Mouse (Mus musculus) urinary bladder, adult 2 months (tissue): ENCODE measurements around the gene 1700020D05Rik. TPM values are rescaled to one million over a fixed set of nuclear protein-coding genes. Genes with fewer than 3 reads are reported as not detected.
A peak's percentile ranks its signal among the peaks of the same experiment; 100 is the strongest.

ENCODE experiments used
- DNase-seq: peaks from one replicate; pipeline ENCODE4 v3.0.0; 2022; ENCODE audit warnings: low spot score
- polyA plus RNA-seq: library from polyadenylated mRNA; depleted of rRNA; stranded (reverse); fragments of >200 nt; gene quantifications from 2 replicates; pipeline ENCODE4 v1.2.3, GENCODE M21; 2012; rRNA removed

Gene 1700020D05Rik
- polyA plus RNA-seq, result 1.5 and 2.2 TPM in 2 replicates

DNA sequence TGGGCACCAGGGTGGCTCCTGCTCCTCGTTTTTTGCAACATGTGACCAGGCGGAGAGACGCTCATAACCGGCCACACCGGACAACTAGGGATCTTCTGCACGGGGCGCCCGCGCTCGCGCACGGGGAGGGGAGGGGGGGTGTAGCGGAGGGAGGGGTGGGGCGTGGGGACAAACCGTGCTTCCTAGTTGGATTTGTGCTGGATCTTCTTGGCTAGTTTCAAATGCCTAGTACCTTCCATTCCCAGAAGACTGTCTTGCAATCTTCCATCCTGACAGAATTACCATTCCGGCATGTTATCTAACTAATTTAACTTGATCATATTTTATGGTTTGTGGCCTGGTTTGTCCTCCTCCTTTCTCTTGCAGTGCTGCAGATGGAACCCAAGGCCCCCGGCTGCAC lies at the start of gene 1700020D05Rik:
Gene 1700020D05Rik, minus strand, starts transcription at position 101 of the 400 bp plus-strand sequence.
- DNase-seq, result no peak

DNA sequence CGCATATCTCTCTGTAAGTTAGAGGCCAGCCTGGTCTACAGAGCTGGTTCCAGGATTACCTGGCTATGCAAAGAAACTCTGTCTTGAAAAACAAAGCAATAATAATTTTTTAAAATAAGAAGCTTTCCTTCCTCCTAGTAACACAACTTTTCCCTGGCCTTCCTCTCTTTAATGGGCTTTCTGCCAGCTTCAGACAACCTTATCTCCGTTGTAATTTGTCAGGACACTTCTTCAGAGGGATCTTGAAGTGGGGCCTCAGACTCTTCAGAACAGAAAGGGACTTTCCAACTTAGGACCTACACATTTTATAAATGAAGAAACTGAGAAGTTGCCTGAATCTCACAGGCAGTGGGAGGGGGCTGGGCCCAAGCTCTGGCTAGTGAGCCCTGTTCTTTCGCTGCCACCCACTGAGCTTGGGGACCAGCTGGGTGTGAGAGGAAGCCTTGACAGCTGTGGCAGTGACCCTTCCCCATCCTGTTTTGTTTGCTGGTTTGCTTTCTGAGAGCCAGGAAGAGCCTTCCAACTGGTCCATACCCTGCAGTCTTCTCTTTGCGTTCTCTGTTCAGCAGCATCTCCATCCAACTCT lies 44.0 kb upstream of the 1700020D05Rik start:
- no peak for DNase-seq

DNA sequence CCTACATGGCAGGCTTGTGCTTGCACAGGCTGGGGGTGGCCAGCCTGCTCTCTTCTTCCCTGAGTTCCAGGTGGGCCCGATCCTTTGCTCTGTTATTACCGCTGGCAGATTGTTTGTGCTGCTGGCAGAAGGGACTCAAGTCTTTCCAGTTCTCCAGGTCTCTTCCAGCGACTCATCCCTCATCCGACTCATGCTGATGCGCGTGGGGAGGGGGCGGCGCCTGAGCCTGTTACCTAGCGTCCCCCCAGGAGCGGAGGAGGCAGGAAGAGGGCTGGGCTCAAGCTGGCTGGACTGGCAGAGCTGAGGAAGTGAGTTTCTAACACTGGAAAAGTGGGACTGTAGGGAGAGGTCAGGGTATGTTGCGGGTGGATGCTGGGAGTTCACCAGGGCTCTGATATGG lies 40.4 kb upstream of the 1700020D05Rik start:
- DNase-seq, result no peak

DNA sequence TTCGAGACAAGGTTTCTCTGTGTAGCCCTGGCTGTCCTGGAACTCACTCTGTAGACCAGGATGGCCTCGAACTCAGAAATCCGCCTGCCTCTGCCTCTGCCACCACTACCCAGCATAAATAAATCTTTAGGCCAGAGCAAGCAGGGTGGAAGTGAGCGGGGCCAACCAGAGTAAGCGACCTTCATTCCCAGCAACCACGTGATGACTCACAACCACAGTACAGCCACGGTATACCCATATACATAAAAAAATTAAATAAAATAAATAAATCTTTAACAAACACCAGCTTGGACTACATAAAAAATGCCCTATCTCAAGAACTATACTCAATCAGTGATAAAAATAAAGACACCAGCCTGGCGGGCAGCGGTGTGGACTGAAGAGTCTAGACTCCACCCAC lies 39.8 kb upstream of the 1700020D05Rik start:
- DNase-seq, result no peak

DNA sequence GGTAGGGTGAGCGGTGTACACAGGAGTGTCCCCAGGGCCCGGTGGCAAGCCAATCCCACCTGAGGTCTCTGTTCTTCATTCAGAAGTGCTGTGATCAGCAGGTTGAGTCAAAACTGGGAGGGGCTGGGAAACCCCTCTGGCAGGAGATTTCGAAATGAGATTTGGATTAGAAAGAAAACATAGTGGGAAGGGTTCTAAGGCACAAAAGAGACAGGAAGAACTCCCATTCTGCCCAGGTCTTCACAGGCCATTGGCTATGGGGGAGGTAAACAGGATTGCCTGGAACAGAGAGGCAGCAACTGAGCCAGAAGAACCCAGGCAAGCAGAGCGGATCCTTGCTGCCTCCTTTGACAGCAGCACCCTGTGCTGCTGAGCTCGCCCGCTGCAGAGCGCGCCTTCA lies 35.2 kb upstream of the 1700020D05Rik start:
- no peak for DNase-seq

DNA sequence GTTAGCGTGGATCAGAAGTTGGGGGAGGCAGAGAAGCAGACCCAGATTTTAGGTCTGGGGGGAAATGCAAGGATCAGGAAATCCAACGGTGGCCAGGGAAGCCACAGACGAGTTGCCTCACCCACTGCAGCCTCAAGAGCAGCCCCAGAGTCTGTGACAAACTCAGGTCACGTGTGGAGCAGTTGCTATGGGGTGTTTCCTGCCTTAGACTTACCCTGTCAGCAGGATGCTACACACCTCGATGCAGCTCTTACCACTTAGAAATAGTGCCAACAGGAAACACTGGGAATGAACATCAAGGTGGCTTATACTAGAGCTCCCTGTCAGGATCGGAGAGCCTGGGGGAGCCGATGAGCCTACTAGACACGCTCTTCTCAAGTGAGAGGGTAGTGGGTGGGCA lies 28.9 kb upstream of the 1700020D05Rik start:
- DNase-seq, result no peak

DNA sequence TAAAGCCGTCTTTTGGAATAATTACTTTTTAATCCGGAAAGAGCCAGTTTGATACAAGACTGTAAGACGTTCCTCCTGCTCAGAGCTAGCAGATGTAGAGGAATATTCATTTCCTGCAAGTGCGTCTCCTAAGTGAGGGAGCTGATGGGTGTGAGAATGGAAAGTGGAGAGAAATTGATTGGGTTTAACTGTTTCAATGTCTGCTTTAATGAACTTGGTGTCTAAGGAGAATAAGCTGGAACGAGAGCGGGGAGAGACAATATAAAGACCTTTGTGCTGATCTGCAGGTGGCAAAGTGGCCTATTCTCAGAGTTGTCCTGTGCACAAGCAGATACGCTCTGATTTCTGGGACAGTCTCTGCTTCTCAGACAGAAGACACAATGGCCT lies 26.5 kb upstream of the 1700020D05Rik start:
- DNase-seq, result no peak

DNA sequence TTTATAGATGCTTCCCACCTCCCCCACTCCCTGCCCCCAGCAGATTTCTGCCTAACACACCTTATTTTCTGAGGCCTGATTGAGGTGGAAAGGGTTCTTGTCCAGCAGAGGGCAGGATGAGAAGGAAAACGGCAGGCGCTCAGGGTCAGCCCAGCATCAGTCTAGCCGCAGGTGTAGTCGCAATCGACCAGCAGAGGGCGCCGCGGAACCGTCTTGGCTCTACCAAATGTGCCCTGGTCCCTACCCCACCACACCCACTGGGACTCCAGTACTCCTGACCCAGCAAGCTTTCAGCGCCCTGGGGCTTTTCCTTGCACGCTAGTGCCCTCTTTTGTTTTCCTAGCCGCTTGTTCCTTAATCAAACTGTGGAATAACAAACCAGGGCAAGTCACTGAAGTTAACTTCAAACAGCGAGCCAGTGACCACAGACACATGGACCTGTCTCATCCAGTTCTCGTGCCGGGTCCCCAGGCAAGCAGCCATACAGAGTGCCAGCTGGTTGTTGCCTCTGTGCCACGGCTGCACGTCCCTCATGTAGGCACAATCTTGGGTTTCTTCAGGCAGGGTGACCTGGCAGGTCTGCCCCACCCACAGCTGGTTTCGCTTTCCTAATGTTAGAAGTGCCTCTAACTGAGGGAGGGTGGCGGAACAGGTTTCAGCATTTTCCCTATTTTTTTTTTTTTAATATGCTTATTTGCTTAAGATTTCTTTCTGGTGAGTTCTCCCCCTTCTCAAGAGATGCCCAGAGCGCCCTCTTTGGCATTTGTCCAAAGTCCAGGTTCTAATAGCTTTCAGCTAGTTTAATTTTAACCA lies 25.9 kb upstream of the 1700020D05Rik start:
- DNase-seq, result peak; percentile 98

DNA sequence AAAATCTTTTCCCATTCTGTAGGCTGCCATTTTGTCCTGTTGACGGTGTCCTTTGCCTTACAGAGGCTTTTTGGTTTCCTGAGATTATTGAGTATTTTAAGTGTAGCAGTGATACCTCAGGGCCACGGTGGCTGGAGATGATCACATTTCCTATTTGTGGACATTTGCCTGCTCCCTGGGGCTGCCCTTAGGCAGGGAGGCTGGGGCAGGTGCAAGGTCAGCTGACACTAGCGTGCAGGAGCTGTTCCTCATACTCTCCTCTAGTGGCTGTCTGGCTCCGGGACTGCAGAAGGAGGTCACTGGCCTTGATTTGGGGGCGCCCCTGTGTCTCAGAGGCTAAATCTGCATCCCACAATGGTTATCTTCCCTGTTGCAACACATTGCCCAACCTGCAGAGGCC lies 21.6 kb upstream of the 1700020D05Rik start:
- DNase-seq, result no peak

DNA sequence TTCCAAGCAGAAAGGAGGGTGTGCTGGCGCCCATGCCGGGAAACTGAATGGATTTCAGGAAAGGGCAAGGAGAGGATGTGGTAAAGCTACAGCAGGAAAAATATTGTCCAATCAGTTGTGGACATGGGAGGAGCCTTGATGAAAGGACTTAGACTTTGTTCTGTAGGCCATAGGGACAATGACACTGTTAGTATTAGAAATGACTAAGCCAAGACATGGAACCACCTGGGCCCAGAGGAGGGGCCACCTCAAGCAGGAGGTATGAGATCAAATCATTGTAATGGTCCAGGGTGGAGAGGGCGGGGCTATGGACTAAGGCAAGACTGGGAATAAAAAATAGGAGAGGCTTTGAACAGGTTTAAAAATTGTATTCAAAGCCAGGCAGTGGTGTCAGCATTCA lies 15.1 kb upstream of the 1700020D05Rik start:
- DNase-seq, result no peak

DNA sequence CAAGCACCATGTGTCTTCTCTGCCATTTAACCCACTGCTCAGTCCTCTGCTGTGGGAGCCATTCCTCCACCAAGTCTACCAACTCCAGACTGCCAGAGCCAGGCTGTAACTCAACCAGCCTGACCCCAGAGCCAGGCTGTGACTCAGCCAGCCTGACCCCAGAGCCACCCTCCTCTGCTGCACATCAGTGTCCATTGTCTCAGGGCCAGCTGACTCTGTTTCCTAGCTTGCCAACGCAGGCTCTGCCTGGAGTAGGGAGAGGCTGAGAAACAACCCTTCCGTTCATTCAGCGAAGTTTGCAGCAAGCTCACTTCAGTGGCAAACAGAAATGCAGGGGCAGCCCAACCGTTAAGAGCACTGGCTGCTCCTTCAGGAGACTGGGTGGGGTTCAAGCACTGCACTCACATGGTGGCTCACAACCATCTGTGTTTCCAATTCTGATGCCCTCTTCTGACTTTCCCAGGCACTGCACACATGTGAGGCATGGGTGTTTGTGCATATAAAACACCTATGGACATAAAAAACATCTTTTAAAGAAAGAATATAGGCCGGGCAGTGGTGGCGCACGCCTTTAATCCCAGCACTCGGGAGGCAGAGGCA lies 13.4 kb upstream of the 1700020D05Rik start:
- DNase-seq, result no peak

DNA sequence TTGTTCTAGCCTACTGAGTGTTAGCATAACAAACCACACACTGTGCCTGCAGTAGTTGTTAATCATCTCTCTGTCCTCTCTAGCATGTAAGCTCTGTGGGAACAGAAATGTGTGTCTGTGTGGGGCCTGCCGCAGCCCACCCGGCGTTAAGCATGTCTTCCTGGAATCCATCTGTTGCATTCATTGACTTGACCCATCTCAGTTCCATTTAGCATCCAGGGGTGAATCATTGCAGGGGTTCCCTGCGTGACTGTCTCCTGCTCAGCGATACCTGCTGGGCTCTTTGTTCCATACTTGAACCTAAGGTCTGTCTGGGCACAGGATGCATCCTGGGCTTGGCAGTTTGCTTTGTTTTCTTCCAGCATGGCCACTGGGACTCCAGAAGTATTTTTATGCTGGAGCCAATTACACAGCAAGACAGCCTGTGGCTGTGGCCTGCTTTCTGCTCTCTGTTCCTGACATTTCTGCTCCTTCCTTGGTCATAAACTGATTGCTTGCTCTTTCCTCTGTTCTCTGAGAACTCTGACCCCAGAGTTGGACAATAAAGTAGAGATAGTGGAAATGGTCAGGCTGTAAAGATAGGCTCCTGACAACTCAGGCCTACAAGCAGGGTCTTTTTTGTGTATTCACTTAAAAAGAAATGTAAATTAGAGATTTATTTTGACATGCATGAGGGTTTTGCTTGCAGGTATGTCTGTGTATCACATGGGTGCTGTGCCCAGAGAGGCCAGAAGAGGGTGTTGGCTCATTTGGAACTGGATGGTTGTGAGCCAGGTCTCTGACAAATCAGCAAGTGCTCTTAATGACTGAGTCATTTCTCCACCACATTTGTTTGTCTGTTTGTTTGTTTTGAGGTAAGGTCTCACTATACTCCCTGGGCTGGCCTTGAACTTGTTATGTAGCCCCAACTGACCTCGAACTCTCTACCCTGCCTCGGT lies 12.5 kb upstream of the 1700020D05Rik start:
- DNase-seq, result no peak

DNA sequence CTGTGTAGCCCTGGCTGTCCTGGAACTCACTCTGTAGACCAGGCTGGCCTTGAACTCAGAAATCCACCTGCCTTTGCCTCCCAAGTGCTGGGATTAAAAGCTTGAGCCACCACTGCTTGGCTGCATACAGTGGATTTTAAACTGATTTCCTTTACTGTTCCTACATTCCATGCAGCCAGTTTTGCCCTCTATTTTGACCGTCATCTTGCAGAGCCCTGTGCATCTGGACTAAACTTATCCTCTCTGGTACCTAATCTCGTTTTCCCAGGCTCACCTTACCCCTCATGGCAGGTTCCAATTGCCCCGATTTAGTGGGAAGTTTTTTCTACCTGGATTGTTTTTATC lies 9.4 kb upstream of the 1700020D05Rik start:
- no peak for DNase-seq

DNA sequence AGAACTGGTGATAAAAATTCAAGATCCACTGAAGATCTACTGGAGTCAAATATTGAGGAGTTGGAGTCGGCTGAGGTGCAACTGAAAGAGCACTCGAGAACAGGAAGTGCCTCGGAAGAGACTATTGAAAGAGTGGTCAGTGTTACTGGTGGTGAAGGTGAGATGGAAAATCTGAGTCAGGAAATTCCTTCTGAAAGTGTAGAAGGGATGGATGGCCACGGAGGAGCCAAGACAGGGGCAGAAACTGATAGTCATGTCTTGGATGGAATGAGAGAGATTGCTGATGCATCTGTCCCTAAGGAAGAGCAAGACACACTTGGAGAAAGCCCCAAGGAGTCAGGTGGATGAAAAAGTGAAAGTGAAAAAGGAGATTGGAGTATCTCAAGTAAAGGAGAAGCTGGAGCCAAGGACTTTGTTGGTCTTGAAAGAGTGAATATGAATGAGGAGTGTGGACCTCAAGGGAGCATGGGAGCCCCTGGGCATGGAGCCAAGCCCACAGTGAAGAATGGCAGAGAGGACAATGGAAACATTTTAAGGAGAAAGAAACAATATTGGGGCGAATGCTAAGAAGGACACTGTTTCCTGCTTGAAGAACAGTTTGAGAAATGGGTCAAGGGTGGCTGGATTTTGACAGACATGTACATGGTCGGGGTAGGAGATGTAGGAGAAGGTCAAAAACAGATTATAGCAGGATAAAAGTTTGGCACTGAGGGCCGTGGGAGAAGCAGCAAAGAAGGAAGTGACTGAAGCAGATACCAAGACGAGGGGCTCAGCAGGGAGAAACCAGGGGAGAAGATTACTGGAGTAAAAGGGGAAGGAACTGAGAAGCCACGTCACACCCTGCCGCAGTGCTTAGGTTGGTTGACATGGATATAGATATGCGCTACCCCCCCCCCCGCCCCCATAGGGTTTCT lies 8.8 kb upstream of the 1700020D05Rik start:
- DNase-seq, result no peak

DNA sequence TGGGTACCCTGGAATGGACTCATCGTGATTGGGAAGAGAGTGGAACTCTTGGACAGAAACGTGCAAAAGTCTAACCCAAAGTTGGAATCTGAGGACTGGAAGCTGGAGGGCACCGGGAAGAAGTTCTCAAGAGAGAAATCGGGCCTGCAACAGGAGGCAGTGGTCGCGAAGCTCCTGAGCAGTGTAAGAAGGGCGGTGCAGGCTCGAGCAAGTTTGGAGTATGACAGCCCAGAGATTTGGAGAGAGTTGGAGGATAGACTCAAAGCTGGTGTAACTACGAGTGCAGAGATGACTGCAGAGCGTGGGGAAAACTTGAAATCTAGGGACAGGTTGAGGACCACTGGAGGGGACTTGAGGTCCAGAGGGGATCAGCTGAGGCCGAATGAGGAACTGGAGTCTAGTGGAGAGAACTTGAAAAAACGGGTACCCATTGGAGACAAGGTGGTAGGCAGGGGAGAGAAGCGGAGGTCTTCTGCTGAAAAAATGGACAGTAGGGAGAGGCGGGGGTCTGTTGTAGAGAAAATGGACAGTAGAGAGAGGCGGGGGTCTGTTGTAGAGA lies 7.6 kb upstream of the 1700020D05Rik start:
- DNase-seq, result no peak

DNA sequence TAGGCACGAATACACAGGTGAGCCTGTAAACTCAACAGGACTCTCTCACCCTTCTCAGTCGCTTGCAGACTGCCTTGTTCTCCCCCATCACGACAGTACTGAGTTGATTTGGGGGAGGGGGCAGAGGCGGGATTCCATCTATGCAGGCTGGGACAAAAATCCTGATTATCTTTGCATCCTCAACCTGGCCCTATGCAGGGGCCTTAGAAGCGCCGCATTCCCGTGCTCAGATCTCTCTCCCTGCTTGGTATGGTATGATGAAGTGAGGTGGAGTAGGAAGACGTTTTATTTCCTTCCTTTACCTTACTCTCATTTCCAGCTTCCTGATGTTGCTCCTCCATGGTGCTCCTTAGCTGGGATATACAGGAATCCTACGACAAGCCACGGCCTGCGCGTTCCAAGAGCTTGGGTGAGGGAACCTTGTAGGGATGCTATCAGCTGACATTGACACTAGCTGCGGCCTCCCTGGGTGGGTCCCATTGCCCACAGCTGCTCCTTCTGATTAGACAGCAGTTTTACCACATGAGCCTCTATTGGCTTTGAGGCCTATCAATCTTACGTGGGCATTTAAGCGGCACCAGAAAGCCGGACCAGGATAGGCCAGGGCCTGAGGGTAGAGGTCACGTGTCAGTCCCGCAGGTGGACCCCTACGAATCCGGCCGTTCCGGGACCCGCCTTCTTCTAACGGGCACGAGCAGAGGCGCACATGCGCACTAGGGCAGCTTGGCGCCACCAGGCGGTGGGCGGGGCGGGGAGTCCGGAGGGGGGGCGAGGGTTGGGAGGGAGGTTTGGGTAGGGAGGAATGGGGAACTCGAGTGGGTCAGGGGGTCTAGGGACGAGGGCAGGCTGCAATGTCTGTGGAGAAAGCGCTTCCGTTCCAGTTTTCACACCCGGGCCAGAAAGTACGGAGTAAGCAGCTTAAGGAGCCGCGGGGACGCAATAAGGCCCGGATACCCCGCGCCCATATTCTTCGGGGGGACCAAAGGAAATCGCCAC lies 6.7 kb upstream of the 1700020D05Rik start, which contains the start of gene Snx32:
Gene Snx32, minus strand, starts transcription at position 508 of the 996 bp plus-strand sequence.
- DNase-seq, result peak; percentile 89

DNA sequence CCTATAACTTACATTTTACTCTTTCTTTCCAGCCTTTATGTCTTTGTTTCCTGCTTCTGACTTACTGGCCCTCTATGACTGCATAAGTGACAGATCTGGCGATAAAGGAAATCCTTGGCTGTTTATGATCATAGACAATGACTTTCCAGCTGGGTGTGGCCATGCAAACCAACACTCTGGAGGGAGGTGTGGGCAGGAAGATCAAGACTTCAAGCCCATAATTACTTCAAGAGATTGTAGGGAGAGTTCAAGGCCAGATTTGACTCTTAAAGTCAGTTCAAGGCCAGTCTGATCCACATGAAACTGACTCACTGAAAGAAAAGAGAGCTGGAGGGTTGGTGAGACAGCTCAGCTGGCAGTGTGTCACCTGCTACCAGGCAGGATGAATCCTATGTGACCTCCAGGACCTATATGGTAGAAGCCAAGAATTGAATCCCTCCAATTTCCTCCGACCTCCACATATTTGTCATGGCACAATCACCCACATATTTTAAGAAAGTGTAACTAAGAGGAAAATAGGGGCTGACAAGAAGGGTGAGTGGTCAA lies 3.2 kb downstream of the 1700020D05Rik start:
- DNase-seq, result no peak

DNA sequence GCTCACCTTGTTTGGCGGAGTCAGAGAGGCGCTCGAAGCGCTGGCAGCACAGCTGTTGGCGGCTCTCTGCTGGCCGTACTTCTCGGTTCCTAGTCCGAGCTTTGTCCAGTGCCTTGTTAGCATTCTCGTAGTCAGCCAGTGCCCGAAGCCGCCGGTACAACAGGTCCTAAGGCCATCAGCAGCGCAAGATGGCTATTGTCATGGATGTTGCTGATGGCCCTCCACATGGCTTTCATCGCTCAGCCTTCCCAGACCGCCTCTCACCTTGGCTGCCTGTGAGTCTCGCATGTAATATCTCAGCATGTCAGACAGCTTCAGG lies 7.6 kb downstream of the 1700020D05Rik start:
- DNase-seq, result no peak

DNA sequence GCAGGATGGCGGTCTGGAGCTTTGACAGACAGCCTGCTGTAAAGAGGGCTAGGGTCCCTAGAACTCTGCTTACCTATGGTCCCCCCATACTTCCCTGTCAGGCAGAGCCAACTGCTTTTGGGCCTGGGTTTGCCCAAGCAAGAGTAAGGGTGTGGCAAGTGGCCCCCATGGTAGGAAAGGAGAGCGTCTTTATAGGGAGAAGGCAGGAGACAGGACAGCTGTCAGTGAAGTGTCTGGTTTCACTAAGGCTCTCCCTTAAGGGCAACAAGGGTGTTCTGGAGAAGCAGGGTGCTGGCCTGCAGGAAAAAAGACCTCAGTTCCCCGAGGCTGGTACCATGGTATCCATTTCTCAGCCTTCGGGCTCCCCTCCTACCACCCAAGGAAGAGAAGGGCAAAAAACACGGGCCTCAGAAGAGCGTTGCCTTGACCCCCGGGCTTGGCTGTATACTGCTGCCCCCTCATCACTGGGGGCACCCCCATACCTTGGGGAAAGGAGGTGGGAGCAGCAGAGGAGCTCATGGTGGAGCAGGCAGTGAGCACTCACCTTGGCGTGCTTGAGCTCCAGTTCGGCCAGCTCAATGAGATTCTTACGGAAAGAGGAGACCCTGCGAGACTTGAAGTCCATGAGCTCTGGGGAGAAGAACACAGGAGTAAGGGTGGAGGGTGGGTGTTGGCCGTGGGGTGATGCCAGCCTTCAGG lies 8.1 kb downstream of the 1700020D05Rik start:
- DNase-seq, result no peak
